Comparison of ENCODE assay signal across 10 mouse cellular contexts in genomic region chr12:73350982-73351381, GRCm38 (mm10).
DNase-seq lines count a peak whose midpoint lies in the region; ATAC-seq and TF ChIP-seq lines count a peak whose summit lies in the region.
"Had no signal": no experiment of that assay in that cellular context is flagged by ENCODE, and none has a peak within 500 bp of the region (broad histone marks: within the 10 kb centered on the region; RNA-seq: fewer than 3 reads in every experiment).

No protein-coding gene starts in this region.

- H3K4me3 ChIP-seq in hindbrain, embryonic 10.5 days = no peak overlapping the region
- H3K4me3 ChIP-seq in hindbrain, embryonic 14.5 days (replicated peaks; ENCODE audit: low read length) = no peak overlapping the region
- no peak overlapping the region for H3K4me3 ChIP-seq in embryonic fibroblast, embryonic 13.5 days (ENCODE audit: insufficient read depth, low read length)
- H3K4me3 ChIP-seq in midbrain, embryonic 14.5 days (replicated peaks; ENCODE audit: low read depth, low read length) = no peak overlapping the region
- H3K4me3 ChIP-seq in liver, embryonic 12.5 days = no peak overlapping the region

- DNase-seq in hindbrain, embryonic 10.5 days (ENCODE audit: low spot score) = peak; percentile 38
- no peak for DNase-seq in hindbrain, embryonic 14.5 days (ENCODE audit: low spot score)
- peak; percentile 30 for DNase-seq in ovary, postnatal 36 days (ENCODE audit: low spot score)
- no peak for DNase-seq in ovary, postnatal 14 days (ENCODE audit: low spot score)
- no peak for DNase-seq in midbrain, embryonic 14.5 days
- DNase-seq: cerebellum, postnatal 25 days; left cerebral cortex, postnatal 4 days; retina, postnatal 1 day had no signal

- H3K36me3 ChIP-seq in hindbrain, embryonic 10.5 days = no peaks in the 10 kb centered on the region
- H3K36me3 ChIP-seq in hindbrain, embryonic 14.5 days (replicated peaks; ENCODE audit: control insufficient read depth, insufficient read depth) = 0 out of 2 replicates have a peak, but pooled peaks cover 8% of the 10 kb centered on the region
- no peaks in the 10 kb centered on the region for H3K36me3 ChIP-seq in midbrain, embryonic 14.5 days (ENCODE audit: control insufficient read depth, insufficient read depth, low read length)
- H3K36me3 ChIP-seq in liver, embryonic 12.5 days = no peaks in the 10 kb centered on the region

- ATAC-seq in hindbrain, embryonic 14.5 days (ENCODE audit: low FRiP score) = no peak
- no peak for ATAC-seq in midbrain, embryonic 14.5 days (ENCODE audit: low FRiP score, low TSS enrichment)
- no peak for ATAC-seq in liver, embryonic 12.5 days

- H3K4me1 ChIP-seq in hindbrain, embryonic 10.5 days (replicated peaks) = peaks cover 22% of the 10 kb centered on the region
- H3K4me1 ChIP-seq in hindbrain, embryonic 14.5 days (replicated peaks; ENCODE audit: control insufficient read depth, insufficient read depth, low read length) = 0 out of 2 replicates have a peak, but pooled peaks cover 3% of the 10 kb centered on the region
- peaks cover 6% of the 10 kb centered on the region for H3K4me1 ChIP-seq in embryonic fibroblast, embryonic 13.5 days (ENCODE audit: control insufficient read depth, insufficient read depth, low read length)
- H3K4me1 ChIP-seq in midbrain, embryonic 14.5 days (ENCODE audit: control insufficient read depth, insufficient read depth, low read length) = no peaks in the 10 kb centered on the region
- no peaks in the 10 kb centered on the region for H3K4me1 ChIP-seq in liver, embryonic 12.5 days

- no peak overlapping the region; the same call in 1 of the 2 replicates for H3K27ac ChIP-seq in hindbrain, embryonic 10.5 days
- no peak overlapping the region for H3K27ac ChIP-seq in hindbrain, embryonic 14.5 days
- peak overlapping the region; percentile 60 for H3K27ac ChIP-seq in embryonic fibroblast, embryonic 13.5 days (ENCODE audit: insufficient read depth, low read length)
- no peak overlapping the region for H3K27ac ChIP-seq in midbrain, embryonic 14.5 days (replicated peaks; ENCODE audit: low read depth, low read length)
- H3K27ac ChIP-seq in liver, embryonic 12.5 days = no peak overlapping the region

- no peaks in the 10 kb centered on the region for H3K9me3 ChIP-seq in hindbrain, embryonic 10.5 days
- H3K9me3 ChIP-seq in hindbrain, embryonic 14.5 days (ENCODE audit: control insufficient read depth, low read length) = no peaks in the 10 kb centered on the region
- no peaks in the 10 kb centered on the region for H3K9me3 ChIP-seq in midbrain, embryonic 14.5 days (ENCODE audit: control insufficient read depth, low read length)
- no peaks in the 10 kb centered on the region for H3K9me3 ChIP-seq in liver, embryonic 12.5 days (replicated peaks)

- 22% methylated on average over 9 of the region's 9 CpGs for WGBS in hindbrain, embryonic 10.5 days
- WGBS in hindbrain, embryonic 14.5 days = 36% methylated on average over 9 of the region's 9 CpGs
- 33% methylated on average over 9 of the region's 9 CpGs for WGBS in midbrain, embryonic 14.5 days
- 68% methylated on average over 9 of the region's 9 CpGs for WGBS in liver, embryonic 12.5 days (ENCODE audit: insufficient replicate concordance)

- no peak for TF ChIP-seq CTCF in embryonic fibroblast, embryonic 13.5 days (IDR thresholded peaks at IDR 0.05; ENCODE audit: borderline replicate concordance, insufficient read depth, low read length)

- no peak overlapping the region for H3K9ac ChIP-seq in hindbrain, embryonic 14.5 days
- no peak overlapping the region for H3K9ac ChIP-seq in midbrain, embryonic 14.5 days (replicated peaks; ENCODE audit: low read length)
- no peak overlapping the region for H3K9ac ChIP-seq in liver, embryonic 12.5 days

- no peak overlapping the region for H3K4me2 ChIP-seq in hindbrain, embryonic 14.5 days (replicated peaks)
- no peak overlapping the region for H3K4me2 ChIP-seq in midbrain, embryonic 14.5 days (ENCODE audit: low read length)
- no peak overlapping the region for H3K4me2 ChIP-seq in liver, embryonic 12.5 days

- H3K27me3 ChIP-seq in hindbrain, embryonic 10.5 days (ENCODE audit: insufficient read depth, poor library complexity, severe bottlenecking) = no peaks in the 10 kb centered on the region
- H3K27me3 ChIP-seq in hindbrain, embryonic 14.5 days (ENCODE audit: control insufficient read depth, insufficient read depth, low read length) = no peaks in the 10 kb centered on the region
- no peaks in the 10 kb centered on the region for H3K27me3 ChIP-seq in midbrain, embryonic 14.5 days (ENCODE audit: control insufficient read depth, insufficient read depth, low read length)
- H3K27me3 ChIP-seq in liver, embryonic 12.5 days (replicated peaks) = no peaks in the 10 kb centered on the region

- no peak for TF ChIP-seq POLR2A in embryonic fibroblast, embryonic 13.5 days (IDR thresholded peaks at IDR 0.05; ENCODE audit: low read depth, low read length)

Comparison
In these comparisons a context has a peak if more than half of its experiments do, and no peak if none do; other contexts are left out.
1. DNase-seq: peak in hindbrain, embryonic 10.5 days (single experiment) and ovary, postnatal 36 days (single experiment); none in hindbrain, embryonic 14.5 days (single experiment), ovary, postnatal 14 days (single experiment) and midbrain, embryonic 14.5 days (single experiment).